Mouse (Mus musculus) heart, adult 11 months (tissue): ENCODE measurements at regions not wholly inside any gene's neighbourhood (a gene's known extent, or its start where the extent isn't known, plus 50 kb on each side); places are given as distances from the start of the nearest gene placed in this dataset.

Experiments used
- DNase-seq: peaks from one replicate; pipeline ENCODE4 v3.0.0; 2022

DNA sequence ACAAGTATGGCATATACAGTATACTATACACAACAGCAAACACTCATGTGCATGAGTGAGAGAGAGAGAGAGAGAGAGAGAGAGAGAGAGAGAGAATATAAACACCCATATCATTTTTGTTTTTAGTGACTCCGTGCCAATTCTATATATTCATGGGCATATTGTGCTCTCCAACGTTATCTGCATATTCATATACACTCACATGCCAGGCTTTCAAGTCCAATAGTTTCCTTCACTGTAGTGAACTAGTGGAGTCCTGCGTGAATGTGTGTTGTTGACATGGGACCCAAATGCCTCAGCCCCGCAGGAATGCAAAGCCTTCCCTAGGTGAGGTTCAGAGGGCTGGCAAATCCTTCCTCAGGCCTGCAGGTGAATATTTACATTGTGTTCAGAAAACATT is 53.4 kb upstream of the Nab1 start:
- DNase-seq, result no peak

DNA sequence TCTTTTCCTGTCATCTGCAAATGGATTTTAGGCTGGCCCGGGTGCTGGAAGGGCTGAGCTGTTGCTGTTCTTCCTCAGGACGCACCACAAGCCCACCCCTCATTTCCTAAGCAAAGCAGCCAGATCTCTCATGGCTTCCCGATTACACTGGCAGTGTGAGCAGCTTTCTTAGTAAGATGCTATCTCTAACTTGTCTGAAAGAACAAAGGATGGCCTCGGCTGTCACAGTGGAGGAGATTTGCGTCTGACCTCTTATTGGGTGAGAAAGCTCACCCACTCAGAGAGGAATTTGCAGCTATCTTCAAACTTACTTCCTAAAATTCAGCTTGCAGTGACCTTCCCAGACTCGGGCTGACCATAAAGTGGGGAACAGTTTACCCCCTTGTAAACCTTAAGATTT is 64.7 kb upstream of the Nemp2 start:
- no peak for DNase-seq

DNA sequence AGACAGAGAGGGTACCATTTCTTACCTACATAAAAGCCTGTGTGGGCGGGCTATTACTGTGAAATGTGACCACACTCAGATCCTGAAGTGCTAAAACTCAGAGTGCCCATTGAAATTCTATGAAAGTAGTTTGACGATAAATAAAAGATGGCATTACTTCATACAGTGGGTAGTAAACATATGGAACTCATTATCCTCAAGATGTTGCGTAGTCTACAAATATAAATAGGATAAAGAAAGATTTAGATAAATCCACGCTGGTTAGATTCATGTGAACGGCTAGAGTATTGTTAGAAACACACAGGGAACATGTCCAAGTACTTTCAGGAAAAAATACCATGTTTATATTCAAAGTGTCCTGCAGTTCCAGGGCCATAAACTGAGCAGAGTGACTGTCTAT is 58.8 kb upstream of the Nemp2 start:
- DNase-seq, result no peak

DNA sequence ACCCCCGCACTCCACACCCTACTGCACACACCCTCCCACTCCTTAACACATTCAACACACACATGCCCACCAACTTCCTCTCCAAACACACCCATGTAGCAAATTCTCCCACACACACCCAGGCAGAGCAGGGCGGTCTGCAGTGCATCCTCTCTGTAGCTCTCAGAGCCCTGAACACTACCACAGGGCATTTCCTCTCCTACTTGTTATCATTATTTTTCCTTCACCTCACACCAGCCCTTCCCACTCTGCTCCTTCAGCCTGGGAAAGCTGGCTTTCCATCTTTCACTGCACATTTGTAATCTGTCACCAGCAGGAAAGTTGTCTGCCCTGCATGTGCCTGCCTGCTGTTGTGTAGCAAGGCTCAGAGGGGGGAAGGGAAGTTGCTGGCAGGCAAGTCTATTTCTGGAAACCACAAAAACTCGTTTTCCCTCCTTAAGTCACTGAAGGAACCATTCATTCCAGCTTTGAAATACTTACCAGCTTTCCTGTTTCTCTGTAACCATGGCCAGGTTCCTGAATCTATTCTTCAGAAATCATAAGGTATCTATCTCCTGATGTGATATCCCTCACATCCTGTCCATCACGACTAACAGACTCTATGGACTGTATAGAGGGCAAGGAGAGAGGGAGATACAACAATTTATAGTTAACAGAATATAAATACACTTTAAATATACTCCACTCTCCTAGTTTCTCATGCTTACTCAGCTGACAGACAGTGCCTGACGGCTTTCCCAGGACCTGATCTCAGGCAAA is 52.0 kb upstream of the Nemp2 start:
- DNase-seq, result peak; percentile 90

DNA sequence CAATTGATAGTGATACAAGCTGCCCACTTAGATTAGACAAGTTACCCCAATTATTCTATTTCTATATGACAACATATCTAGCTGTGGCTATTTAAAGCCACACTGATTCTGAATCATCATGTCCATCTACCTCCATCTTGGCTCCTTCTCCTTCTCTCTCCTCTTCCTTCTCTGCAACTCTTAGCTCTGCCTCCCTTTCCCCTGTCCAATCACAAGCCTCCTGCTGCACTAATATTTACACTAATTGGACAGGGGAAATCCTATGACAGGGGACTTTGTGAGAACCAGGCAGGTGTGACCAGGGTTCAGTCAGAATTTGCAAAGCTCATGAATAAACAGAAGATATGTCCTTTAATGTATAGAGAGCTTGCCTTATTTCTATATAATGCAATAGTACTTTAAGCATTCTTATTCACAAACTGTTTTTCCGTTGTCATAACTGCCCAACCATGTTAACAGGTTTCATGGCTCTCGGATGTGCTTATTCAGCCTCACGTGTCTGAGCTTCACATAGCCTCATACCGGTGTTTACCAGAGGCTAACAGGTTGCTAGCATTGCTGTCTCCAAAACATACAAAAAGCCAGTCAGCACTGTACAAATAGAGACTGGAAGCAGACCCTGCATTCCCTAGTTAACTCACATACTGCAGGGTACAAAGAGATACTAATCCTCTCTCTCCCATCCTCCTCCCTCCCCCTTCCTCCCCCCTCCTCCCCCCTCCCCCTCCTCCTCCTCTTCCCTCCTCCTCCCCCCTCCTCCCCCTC is 50.2 kb upstream of the Nemp2 start:
- DNase-seq, result no peak
